Mouse (Mus musculus): ENCODE measurements around the gene Fam184b.
A peak's percentile ranks its signal among the peaks of the same experiment; 100 is the strongest.

Fam184b gene

DNA sequence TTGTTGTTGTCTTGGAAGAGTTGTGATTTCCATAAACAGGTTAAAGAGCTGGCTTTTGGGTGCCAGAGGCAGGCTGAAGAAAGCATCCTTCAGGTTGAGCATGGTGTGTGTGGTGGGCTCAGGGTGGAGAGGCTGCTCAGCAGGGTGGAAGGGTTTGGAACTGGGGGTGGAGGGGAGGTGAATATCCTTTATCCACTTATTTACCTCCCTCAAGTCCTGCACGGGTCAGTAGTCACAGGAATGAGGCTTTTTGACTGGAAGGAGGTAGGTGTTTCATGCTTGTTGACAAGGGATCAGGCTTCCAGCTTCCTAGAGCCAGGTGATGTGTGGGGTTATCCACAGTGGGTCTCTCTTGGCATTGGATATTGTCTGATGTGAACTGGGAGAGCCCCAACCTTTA is 124.8 kb downstream of the Fam184b start:
- no peak for DNase-seq (ENCODE audit: low spot score in 2 of 2)

DNA sequence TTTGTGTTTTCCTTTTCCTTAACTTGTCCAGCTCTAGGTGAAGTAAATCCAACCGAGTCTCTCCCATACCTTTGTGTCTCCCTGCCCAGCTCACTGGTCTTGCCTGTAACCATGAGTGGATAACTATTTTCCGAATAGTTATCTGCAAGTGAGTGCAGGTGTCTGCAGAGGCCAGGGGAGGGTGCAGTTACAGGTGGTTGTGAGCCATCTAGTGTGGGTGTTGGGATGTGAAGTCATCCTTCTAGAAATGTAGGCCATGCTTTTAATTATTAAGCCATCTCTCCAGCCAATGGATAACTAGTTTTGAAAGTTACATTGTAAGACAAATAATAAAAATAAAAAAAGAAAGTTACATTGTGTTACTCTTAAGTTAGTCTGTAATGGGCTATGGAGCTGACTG is 125.9 kb downstream of the Fam184b start:
- DNase-seq (ENCODE audit: low spot score in 2 of 2) = no peak

DNA sequence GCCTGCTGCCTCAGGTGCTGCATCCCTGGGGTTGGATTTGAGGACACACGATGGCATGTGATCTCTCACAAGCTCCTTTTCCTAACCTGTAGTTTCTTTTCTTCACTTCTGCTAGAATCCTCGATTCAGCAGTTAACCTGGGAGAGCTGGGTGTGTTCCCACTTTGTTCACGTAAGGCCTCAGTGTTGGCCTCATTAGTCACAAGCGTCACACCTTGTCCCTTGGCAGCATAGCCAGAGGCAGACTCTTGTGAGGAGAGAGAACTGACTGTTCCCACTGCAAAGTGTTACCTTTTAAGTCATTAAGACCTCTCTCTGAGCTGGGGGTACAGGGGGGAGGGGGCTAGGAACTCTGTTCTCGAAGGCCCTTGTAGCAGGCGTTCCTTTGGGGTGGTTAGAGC is 126.5 kb downstream of the Fam184b start:
- no peak for DNase-seq (ENCODE audit: low spot score in 2 of 2)

DNA sequence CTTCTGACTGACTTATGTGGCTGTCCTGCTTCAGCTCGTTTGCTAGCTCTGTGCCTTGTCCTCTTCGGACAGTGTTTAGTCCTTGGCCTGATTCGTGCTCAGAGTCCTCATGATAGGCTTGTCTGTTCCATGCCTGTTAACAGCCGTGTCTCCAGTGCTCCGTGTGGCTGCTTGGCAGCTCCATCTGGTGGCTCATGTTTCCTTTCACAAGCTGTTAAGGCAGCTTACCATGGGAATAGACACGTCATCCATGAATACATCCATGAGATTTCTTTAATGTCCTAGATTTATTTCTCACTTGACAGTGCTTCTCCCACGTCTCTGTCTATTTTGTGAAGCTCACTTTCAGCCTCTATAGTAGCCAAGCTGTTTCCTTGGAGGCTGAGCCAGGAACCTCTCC is 129.3 kb downstream of the Fam184b start:
- DNase-seq (ENCODE audit: low spot score in 2 of 2) = no peak

DNA sequence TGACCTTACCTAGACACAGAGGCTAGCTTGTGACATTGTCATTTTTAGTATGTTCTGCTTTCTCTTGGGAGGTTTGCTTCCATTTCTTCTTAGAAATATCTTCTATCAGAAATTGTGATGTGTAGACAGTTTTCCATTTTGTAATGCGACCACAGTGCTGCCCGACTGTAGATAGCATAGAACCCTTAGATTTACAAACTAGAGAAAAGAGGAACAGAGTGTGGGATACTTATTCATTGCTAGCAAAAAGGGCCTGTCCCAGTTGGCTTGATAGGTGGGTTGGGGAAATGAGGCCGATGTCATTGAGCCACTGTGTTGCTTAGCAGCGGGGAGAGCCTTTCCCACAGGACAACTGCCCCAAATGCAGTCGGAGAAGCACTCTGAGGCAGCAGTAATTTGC is 141.8 kb downstream of the Fam184b start:
- no peak for DNase-seq (ENCODE audit: low spot score in 2 of 2)

DNA sequence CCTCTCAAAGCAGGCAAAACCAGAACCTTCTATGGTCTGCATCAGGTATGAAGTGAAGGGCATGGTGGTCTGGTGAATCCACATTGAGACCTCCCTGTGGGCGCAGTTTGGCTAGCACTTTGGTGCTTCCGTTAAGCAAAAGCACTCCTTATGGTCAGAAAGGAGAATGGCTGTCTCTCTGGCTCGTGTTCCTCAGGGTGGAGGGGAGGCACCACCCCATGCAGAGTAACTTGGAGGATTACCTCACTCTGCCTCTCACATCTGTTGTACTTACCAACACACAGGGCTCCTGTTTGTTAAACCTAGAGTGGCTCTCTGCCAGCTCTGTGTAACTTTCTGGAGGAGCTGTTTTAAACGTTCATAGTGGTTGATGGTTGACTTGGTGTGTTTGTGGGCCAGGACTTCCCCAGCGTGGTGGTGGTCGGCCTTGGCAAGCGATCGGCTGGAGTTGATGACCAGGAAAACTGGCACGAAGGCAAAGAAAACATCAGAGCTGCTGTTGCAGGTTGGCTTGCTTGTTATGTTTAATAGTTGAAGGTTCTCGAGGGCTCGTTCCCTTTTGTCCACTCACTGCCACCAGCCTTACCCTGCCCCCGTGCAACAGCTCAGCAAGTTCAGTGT is 142.4 kb downstream of the Fam184b start:
- DNase-seq (ENCODE audit: low spot score in 2 of 2) = no peak

DNA sequence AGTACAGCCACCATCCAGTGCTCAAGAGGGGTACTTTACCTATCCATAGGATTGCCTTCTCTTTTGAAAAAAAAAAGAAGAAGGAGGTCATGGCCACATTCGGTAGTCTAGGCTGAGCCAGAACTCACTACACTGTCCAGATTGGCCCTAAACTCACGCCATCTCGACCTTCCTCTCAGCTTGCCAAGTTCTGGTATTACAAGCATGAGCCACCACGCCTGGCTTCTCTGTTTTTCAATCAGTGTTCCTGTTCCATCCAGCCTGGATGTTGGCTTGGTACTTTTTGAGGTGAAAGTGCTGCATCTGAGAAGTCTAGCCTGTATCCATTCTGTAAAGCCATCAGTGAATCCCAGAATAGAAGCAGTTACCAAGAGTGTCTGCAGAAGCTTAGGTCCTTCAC is 142.9 kb downstream of the Fam184b start:
- no peak for DNase-seq (ENCODE audit: low spot score in 2 of 2)

DNA sequence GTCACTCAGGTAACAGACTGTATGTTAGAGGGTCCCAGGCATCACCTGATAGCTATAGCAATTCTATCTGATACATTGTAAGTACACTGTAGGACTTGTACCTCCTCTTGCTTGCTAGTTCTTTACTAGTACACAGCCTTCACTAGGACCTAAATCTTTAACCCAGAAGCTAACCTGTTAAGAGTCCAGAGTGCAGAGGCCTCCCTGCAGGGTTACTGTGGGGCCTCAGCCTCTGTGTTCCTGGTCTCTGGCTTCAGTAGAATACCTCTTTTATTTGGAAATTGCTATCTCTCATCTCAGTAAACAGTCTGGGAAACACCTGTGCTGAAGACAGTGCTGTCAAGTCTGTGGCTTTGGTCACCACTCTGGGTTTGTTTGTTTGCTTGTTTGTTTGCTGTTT is 143.4 kb downstream of the Fam184b start:
- no peak for DNase-seq (ENCODE audit: low spot score in 2 of 2)

DNA sequence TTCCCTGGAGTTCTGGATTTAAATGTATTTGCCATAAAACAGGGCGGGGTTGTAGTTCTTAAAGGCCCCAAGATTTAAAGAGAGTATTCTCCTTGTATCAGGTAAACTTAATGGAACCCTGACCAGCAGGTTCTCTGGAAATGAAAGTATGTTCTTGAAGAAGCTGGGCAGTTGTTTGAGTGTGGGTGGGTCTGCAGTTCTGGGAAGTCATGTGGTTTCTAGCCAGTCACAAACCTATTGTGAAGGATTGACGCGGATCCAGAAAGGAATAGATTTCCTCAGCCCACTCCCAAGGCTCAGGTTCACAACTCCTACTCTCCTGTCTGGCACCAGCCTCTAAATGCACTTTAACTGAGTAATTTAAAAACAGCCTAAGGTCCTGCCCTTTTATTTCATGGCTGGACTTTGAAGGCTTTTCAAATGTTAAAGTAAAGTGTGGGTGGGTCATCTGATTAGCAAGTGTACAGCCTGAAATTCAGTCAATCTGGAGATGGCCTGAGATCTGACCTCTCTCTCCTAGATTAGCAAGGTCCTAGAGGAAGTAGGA is 143.9 kb downstream of the Fam184b start:
- DNase-seq (ENCODE audit: low spot score in 2 of 2) = no peak

DNA sequence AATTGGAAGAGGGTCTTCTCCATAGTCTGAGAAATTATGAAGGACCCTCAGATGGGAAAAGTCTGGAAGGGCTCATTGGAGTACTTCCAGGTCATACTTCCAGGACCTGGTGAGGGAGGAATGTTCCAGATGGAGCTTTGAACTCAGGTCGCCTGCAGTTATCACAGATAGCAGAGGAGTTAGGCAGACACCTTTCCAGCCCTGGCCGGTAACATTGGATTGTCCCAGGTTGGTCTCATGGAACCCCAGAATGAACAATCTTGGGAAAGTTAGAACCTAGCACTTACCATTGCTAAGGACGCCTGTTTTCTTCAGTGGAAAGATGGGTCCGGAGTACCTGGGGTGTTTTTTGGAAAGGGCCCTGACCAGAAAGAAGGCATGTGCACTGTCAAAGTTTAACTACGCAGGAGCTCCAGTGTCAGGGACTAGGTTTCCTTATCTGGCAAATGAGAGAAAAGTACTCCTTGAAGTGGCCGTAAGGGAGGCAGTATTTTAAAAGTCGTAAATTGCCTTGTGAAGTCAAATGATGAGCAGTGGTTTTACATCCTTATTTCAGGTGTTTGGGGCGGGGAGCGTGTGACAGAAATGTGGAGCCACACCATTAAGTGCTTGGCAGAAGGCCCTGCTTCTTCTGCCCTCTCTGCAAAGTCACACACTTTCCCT is 145.2 kb downstream of the Fam184b start:
- peak in 1 of 2 experiments; percentile 11 for DNase-seq (ENCODE audit: low spot score in 2 of 2)

DNA sequence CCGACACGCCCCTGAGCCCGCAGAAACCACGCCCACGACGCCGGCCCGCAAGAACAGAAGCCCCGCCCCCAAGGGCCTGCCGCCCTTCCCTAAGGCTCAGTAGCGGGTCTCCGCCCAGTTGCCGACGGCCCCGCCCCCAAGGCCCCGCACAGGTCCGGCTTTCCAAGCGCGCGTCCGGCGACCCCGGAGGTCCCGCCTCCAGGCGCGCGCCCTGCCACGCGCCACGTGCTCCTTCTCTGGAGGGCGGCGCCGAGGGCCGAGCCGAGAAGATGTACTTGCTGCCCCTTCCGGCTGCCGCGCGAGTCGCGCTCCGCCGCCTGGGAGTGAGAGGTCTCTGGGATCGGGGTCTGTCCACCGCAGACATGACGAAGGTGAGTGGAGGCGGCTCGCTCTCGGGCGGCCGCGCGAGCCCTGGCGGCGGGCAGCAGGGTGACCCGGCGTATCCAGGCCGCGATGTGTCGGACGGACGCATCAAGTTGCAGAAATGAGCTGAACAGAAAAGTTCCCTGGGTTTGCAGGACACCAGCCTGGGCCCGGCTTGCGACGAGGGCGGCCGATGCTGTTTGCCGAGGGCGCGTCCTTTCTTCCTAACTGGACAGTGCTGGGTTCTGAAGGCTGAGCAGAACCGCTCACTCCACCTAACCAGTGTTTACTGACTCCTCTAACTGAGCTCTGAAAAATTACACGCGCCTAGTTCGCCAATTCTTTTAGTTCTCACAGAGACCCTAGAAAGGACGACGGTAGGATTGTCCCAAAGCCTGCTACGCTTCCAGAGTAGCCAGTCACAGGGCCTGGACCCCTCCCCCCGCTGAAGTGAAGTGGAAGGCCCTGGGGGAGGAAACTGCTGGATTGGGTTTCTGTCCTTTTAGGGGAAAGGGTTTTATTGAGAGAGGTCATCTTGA is 146.0 kb downstream of the Fam184b start, which contains the start of gene Lap3:
Lap3 (plus strand) TSS at position 184 of the 902 bp plus-strand sequence.
- DNase-seq (ENCODE audit: low spot score in 2 of 2) = peak; percentile 97 to 98

DNA sequence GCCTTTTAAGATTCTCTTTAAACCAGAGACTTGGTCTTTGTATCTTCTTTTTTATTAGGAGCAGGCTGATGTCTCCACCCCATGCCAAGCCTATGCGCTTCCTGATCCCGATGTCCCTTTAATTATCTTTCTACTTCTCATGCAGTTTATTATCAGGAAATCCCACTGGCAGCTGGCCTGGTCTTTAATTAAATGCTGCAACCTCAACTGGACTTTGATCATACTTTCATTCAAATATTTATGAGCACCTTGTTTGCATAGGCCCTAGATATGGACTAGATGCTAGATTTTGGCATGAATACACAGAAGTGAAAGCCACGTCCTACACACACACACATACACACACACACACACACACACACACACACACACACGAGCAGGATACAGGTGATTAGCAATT is 147.6 kb downstream of the Fam184b start:
- no peak for DNase-seq (ENCODE audit: low spot score in 2 of 2)

DNA sequence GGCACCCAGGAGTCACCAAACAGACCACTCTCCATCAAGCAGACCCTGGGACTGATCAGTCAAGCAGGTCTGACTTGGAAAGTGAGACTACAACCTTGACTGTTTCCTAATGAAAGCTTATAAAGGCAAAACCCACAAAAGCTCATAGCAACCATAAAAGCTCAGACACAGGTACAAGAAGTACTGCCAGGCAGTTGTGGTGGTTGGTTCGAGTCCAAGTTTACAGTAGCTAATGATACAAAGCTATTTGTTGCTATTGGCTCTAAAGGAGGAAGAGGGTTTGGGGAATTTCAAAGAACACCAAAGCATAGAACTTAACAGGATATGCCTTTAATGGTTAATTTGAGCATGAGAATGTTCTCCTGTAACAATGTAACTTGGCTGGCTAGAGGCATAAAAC is 155.8 kb downstream of the Fam184b start:
- DNase-seq (ENCODE audit: low spot score in 2 of 2) = no peak

DNA sequence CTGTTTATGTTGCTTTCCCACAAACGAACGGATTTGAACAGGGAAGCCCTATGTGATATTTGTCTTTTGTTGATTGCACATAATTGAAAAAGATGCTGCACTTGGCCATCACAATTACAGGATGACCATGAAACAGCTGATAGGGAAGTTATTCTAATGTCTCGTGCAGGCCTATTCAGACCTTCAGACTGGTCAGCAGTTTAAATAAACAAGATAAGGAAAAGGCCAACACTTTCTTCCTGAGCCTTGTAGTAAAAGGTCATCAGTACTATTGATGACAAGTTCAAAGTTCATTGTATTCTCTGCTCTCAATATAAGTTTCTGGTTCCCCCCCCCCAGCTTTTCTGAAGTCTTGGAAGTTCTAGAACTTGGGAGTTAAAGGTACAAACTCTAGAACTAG is 156.8 kb downstream of the Fam184b start:
- DNase-seq (ENCODE audit: low spot score in 2 of 2) = no peak

DNA sequence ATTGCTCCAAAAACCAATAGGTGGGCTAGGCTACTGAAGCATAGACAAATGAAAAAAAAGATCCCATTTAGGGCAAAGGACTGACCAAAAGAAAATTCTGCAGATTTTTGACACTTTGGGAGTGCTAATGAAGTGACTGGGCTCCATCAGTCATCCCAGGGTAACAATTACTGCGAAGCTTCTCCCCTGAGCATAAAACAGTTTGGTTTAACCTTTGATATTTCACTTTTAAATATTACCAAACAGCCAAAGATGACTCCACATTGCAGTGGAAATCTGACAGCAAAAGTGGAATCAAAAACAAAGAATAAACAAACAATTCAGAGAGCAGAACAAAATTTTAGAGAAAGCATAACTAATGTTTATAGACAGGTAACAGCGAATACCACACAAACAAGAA is 158.3 kb downstream of the Fam184b start:
- DNase-seq (ENCODE audit: low spot score in 2 of 2) = no peak

DNA sequence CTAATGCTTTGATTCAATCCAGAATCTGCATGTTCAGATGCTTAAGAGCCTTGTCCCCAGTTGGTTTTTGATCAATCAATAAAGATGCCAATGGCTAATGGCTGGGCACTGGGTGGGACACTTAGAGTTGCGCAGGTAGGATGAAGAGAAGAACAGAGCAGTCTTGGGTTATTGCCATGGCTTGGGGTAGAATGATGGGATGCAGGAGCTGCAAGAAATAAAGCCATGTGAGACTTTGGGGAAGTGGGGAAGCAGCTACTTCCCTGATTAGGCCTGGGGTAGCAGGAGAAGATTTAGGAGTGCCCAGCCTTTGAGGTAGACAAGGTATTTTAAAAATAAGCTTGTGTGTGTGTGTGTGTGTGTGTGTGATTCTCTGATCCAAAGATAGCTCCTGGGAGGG is 159.3 kb downstream of the Fam184b start:
- no peak for DNase-seq (ENCODE audit: low spot score in 2 of 2)
